Mouse (Mus musculus) CH12.LX (cell line): ENCODE data around the gene Ulk4. TPM values are rescaled to one million over a fixed set of nuclear protein-coding genes. Genes with fewer than 3 reads are reported as not detected.

Experiments
- DNase-seq: peaks from one replicate; pipeline ENCODE4 v3.0.0-alpha.2; 2013; ENCODE audit errors: extremely low read depth
- H3K27ac ChIP-seq: 2 replicates; pipeline ENCODE4 v1.5.1; 2012; ENCODE audit warnings: low read depth, mild to moderate bottlenecking, control low read depth, moderate library complexity; ENCODE audit not compliant: insufficient read depth
- H3K27me3 ChIP-seq: replicated peaks from 2 replicates; pipeline ENCODE3; 2012; ENCODE audit warnings: inconsistent platforms
- H3K36me3 ChIP-seq, 2 experiments: replicated peaks in 1 of 2; 2 replicates each; pipeline versions ENCODE3 to v1.6.1; 2012; ENCODE audit warnings: inconsistent platforms in 1 of 2, low read length in 1 of 2, mild to moderate bottlenecking in 1 of 2, mixed read lengths in 1 of 2, moderate library complexity in 1 of 2; ENCODE audit not compliant: control insufficient read depth in 1 of 2, insufficient read depth in 1 of 2
- H3K4me1 ChIP-seq, 2 experiments: 2 replicates each; pipeline ENCODE4 v1.6.1; 2012; ENCODE audit warnings: inconsistent platforms in 1 of 2, moderate library complexity in 1 of 2; ENCODE audit not compliant: insufficient read depth in 2 of 2, control insufficient read depth in 1 of 2
- H3K4me2 ChIP-seq: 2 replicates; pipeline ENCODE4 v1.6.1; 2012; ENCODE audit warnings: low read depth, mild to moderate bottlenecking, control low read depth; ENCODE audit not compliant: poor library complexity, insufficient read depth, severe bottlenecking
- H3K4me3 ChIP-seq, 3 experiments: fragments of 150-350 bp in 1 of 3; sonication (generic) in 1 of 3; replicated peaks in 1 of 3; 2 replicates each; pipeline versions ENCODE3 to v1.5.1; 2011 to 2012; ENCODE audit warnings: low read depth in 2 of 3, low read length in 2 of 3, mild to moderate bottlenecking in 2 of 3, moderate library complexity in 2 of 3, control low read depth in 1 of 3, improper control_type of control experiment in 1 of 3, inconsistent platforms in 1 of 3, mixed read lengths in 1 of 3; ENCODE audit not compliant: poor library complexity in 1 of 3
- H3K79me2 ChIP-seq: replicated peaks from 2 replicates; pipeline ENCODE4 v1.6.1; 2012; ENCODE audit warnings: mild to moderate bottlenecking, moderate library complexity; ENCODE audit not compliant: control insufficient read depth, poor library complexity, insufficient read depth, severe bottlenecking; ENCODE audit errors: extremely low read depth
- H3K9ac ChIP-seq: 2 replicates; pipeline ENCODE4 v1.6.1; 2012; ENCODE audit warnings: low read depth, mild to moderate bottlenecking, control low read depth, moderate library complexity; ENCODE audit not compliant: insufficient read depth
- H3K9me3 ChIP-seq: replicated peaks from 2 replicates; pipeline ENCODE3; 2012; ENCODE audit warnings: low read length, inconsistent platforms, mixed read lengths
- CHD2 ChIP-seq: IDR thresholded peaks from 2 replicates; pipeline ENCODE4 v1.6.1; 2011; ENCODE audit warnings: low read length, improper control_type of control experiment
- CTCF ChIP-seq, 2 experiments: IDR thresholded peaks in 1 of 2; conservative IDR thresholded peaks in 1 of 2; 2 replicates each; pipeline ENCODE4 v1.5.1; 2011 to 2012; ENCODE audit warnings: low read depth in 2 of 2, low read length in 2 of 2, improper control_type of control experiment in 1 of 2, inconsistent platforms in 1 of 2, mild to moderate bottlenecking in 1 of 2, moderate library complexity in 1 of 2
- E2F4 ChIP-seq: IDR thresholded peaks from 2 replicates; pipeline ENCODE4 v1.6.1; 2011; ENCODE audit warnings: low read depth, low read length, improper control_type of control experiment; ENCODE audit not compliant: insufficient replicate concordance
- ELF1 ChIP-seq: IDR thresholded peaks from 2 replicates; pipeline ENCODE4 v1.6.1; 2014; ENCODE audit warnings: low read depth, mild to moderate bottlenecking, inconsistent platforms, low read length, improper control_type of control experiment
- EP300 ChIP-seq: IDR thresholded peaks from 2 replicates; pipeline ENCODE4 v1.6.1; 2011; ENCODE audit warnings: low read length, improper control_type of control experiment
- ETS1 ChIP-seq: conservative IDR thresholded peaks from 2 replicates; pipeline ENCODE4 v1.6.1; 2012; ENCODE audit warnings: low read depth, mild to moderate bottlenecking, inconsistent platforms, low read length, improper control_type of control experiment, moderate library complexity
- GABPA ChIP-seq: IDR thresholded peaks from 2 replicates; pipeline ENCODE4 v1.6.1; 2012; ENCODE audit warnings: low read depth, low read length, improper control_type of control experiment, inconsistent platforms; ENCODE audit not compliant: insufficient replicate concordance
- HCFC1 ChIP-seq: IDR thresholded peaks from 2 replicates; pipeline ENCODE4 v1.6.1; 2012; ENCODE audit warnings: low read depth, mild to moderate bottlenecking, inconsistent platforms, low read length, improper control_type of control experiment
- IRF4 ChIP-seq: IDR thresholded peaks from 2 replicates; pipeline ENCODE4 v1.6.1; 2014; ENCODE audit warnings: low read depth, mild to moderate bottlenecking, inconsistent platforms, low read length, improper control_type of control experiment
- JUND ChIP-seq: conservative IDR thresholded peaks from 2 replicates; pipeline ENCODE4 v1.6.1; 2011; ENCODE audit warnings: low read depth, low read length, improper control_type of control experiment
- KAT2A ChIP-seq: IDR thresholded peaks from 2 replicates; pipeline ENCODE4 v1.6.1; 2012; ENCODE audit warnings: low read length, improper control_type of control experiment, inconsistent platforms; ENCODE audit not compliant: insufficient replicate concordance
- MAX ChIP-seq: IDR thresholded peaks from 2 replicates; pipeline ENCODE4 v1.6.1; 2011; ENCODE audit warnings: low read length, improper control_type of control experiment
- MAZ ChIP-seq: IDR thresholded peaks from 2 replicates; pipeline ENCODE4 v1.6.1; 2012; ENCODE audit warnings: low read depth, mild to moderate bottlenecking, inconsistent platforms, low read length, improper control_type of control experiment, moderate library complexity
- MEF2A ChIP-seq: IDR thresholded peaks from 2 replicates; pipeline ENCODE4 v1.6.1; 2014; ENCODE audit warnings: low read depth, mild to moderate bottlenecking, inconsistent platforms, low read length, improper control_type of control experiment, borderline replicate concordance
- MXI1 ChIP-seq: IDR thresholded peaks from 2 replicates; pipeline ENCODE4 v1.6.1; 2011; ENCODE audit warnings: mild to moderate bottlenecking, low read depth, low read length, improper control_type of control experiment
- MYC ChIP-seq: IDR thresholded peaks from 2 replicates; pipeline ENCODE4 v1.6.1; 2011; ENCODE audit warnings: low read depth, mild to moderate bottlenecking, improper control_type of control experiment, low read length
- NELFE ChIP-seq: IDR thresholded peaks from 2 replicates; pipeline ENCODE4 v1.6.1; 2011; ENCODE audit warnings: low read depth, low read length, improper control_type of control experiment
- NRF1 ChIP-seq: IDR thresholded peaks from 2 replicates; pipeline ENCODE4 v1.6.1; 2014; ENCODE audit warnings: low read depth, mild to moderate bottlenecking, inconsistent platforms, low read length, improper control_type of control experiment, moderate library complexity
- PAX5 ChIP-seq: IDR thresholded peaks from 2 replicates; pipeline ENCODE4 v1.6.1; 2012; ENCODE audit warnings: low read length, inconsistent platforms, mixed read lengths
- POLR2A ChIP-seq: IDR thresholded peaks from 2 replicates; pipeline ENCODE4 v1.6.1; 2011; ENCODE audit warnings: low read depth, mild to moderate bottlenecking, improper control_type of control experiment, low read length
- RAD21 ChIP-seq: IDR thresholded peaks from 2 replicates; pipeline ENCODE4 v1.6.1; 2011; ENCODE audit warnings: low read depth, mild to moderate bottlenecking, low read length, improper control_type of control experiment, moderate library complexity
- RCOR1 ChIP-seq: conservative IDR thresholded peaks from 2 replicates; pipeline ENCODE4 v1.6.1; 2012; ENCODE audit warnings: low read depth, mild to moderate bottlenecking, inconsistent platforms, low read length, improper control_type of control experiment
- SIN3A ChIP-seq: IDR thresholded peaks from 2 replicates; pipeline ENCODE4 v1.6.1; 2012; ENCODE audit warnings: low read length, improper control_type of control experiment, inconsistent platforms
- SMC3 ChIP-seq: IDR thresholded peaks from 2 replicates; pipeline ENCODE4 v1.6.1; 2011; ENCODE audit warnings: low read depth, low read length, improper control_type of control experiment
- TBP ChIP-seq: conservative IDR thresholded peaks from 2 replicates; pipeline ENCODE4 v1.6.1; 2011; ENCODE audit warnings: low read depth, low read length, improper control_type of control experiment
- UBTF ChIP-seq: IDR thresholded peaks from 2 replicates; pipeline ENCODE4 v1.6.1; 2012; ENCODE audit warnings: low read depth, mild to moderate bottlenecking, inconsistent platforms, low read length, improper control_type of control experiment, moderate library complexity
- ZKSCAN1 ChIP-seq: IDR thresholded peaks from 2 replicates; pipeline ENCODE4 v1.6.1; 2012; ENCODE audit warnings: low read depth, inconsistent platforms, low read length, improper control_type of control experiment, borderline replicate concordance
- ZMIZ1 ChIP-seq: IDR thresholded peaks from 2 replicates; pipeline ENCODE4 v1.6.1; 2012; ENCODE audit warnings: low read depth, mild to moderate bottlenecking, inconsistent platforms, low read length, improper control_type of control experiment
- ZNF384 ChIP-seq: IDR thresholded peaks from 2 replicates; pipeline ENCODE4 v1.6.1; 2012; ENCODE audit warnings: low read depth, low read length, improper control_type of control experiment, inconsistent platforms
- dilution Hi-C: fragments of 300-500 bp; cut with MboI; formaldehyde crosslinking; loops from 2 replicates; pipeline ENCODE4 v1.14.3; 2020; ENCODE audit warnings: low sequenced_read_pairs; ENCODE audit not compliant: extremely low pct_unique_long_range_greater_than_20kb, extremely low pct_ligation_motif_present
- in situ Hi-C: fragments of 300-500 bp; cut with MboI; formaldehyde crosslinking; loops from 3 replicates; pipeline ENCODE4 v1.14.3; 2019; ENCODE audit warnings: low sequenced_read_pairs, low pct_ligation_motif_present, low pct_unique_long_range_greater_than_20kb, mixed read lengths
- polyA plus RNA-seq: library from polyadenylated mRNA; unstranded; fragments of >175 nt; gene quantifications from 2 replicates; pipeline ENCODE4 v1.2.1, GENCODE M21; 2012; ENCODE audit warnings: low read depth; ENCODE audit not compliant: insufficient read length
- total RNA-seq, 2 experiments: library from RNA; depleted of rRNA; stranded (reverse); fragments of 300-350 nt in 1 of 2; fragments of >200 nt in 1 of 2; gene quantifications; 2 replicates each; pipeline ENCODE4 v1.2.3; 2012 to 2014

Gene Ulk4
- total and polyA plus RNA-seq, 3 experiments, result 1.6 to 25.8 (median 18.5) TPM

DNA sequence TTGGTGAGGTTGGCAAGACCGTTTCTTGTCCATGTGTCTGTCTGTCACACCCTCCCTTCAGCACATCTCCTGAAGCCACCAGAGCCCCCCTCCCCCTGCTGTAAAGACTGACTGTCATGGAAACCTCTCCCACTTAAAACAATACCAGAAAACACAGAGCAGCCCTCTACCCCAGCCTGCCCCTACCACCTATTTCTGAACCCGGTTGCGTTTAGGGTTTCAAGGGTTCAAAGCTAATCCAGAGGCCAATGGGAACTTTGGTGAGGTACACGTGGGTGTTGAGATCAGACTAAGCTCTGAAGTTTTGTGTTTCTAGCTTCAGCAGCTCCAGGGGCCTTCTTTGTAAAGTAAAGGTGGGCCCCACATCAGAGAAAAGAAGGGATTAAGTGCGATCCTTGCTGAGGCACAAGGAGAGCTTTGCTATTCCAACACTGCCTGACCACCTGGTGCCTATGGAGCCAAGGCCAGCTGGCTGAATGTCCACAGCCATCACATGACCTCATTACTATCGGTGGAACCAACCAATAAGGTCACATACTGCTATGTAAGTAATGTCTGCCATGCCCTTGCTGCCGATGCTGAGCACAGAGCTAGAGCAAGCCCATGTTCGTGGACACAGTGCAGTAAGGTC lies 204.8 kb downstream of the Ulk4 start:
- no peak overlapping the region for H3K9ac ChIP-seq
- H3K36me3 ChIP-seq, result peaks cover 0 to 52% of the 10 kb centered on the region in 2 experiments
- DNase-seq, result no peak
- H3K4me2 ChIP-seq, result no peak overlapping the region
- H3K27ac ChIP-seq, result no peak overlapping the region
- peaks cover 2 to 20% of the 10 kb centered on the region in 2 experiments; a peak in 3 of 4 replicates for H3K4me1 ChIP-seq
- no peak overlapping the region for H3K4me3 ChIP-seq
- no peaks in the 10 kb centered on the region for H3K9me3 ChIP-seq
- dilution Hi-C loops, result no loop called here
- TF ChIP-seq MXI1 (no peak), ZMIZ1 (no peak), ELF1 (no peak), KAT2A (no peak), NRF1 (no peak), ZNF384 (no peak), TBP (no peak), HCFC1 (no peak), CTCF (conservative IDR thresholded peaks at IDR 0.05 in 1 of 2, IDR thresholded peaks at IDR 0.05 in 1 of 2; ENCODE audit: low read depth in 2 of 2, low read length in 2 of 2) (no peak), RAD21 (no peak), MAZ (no peak), JUND (no peak), UBTF (no peak), POLR2A (no peak), SMC3 (no peak), EP300 (no peak), E2F4 (no peak), ZKSCAN1 (no peak), GABPA (no peak), CHD2 (no peak)
- in situ Hi-C loops, result no loop called here
- H3K79me2 ChIP-seq, result no peaks in the 10 kb centered on the region
- H3K27me3 ChIP-seq, result no peaks in the 10 kb centered on the region

DNA sequence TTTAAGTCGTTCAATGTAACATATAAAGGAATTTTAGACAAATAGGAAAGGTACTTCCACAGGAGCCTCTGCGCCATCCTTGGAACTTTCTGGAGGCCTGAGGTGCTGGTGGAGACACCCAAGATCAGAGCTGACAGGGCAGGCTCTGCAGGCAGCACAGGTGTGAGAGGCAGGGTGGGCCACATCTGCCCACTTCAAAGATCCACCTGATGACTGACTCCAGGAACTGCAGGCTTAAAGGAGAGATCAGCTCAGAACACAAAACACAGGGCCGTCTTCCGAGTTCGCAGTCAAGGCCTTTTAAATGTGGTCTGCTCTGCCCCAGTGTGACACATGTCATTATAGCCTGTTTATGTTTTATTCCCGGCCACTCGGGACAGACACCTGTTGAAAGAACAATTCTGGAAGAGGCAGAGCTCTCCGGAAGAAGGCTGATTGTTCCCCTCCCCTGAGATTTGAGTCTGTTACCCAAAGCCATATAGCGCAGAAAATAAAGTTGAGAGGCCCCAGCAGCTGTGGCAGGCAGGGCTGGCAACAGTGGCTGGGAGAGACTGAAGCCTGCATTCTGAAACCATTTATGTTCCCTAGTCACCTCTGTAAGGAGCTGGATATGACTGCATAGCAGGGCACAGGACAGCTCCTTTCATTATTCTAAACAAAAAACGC lies 205.4 kb downstream of the Ulk4 start:
- peaks cover 2 to 14% of the 10 kb centered on the region in 2 experiments; a peak in 3 of 4 replicates for H3K4me1 ChIP-seq
- no peaks in the 10 kb centered on the region for H3K27me3 ChIP-seq
- H3K4me2 ChIP-seq, result no peak overlapping the region
- H3K36me3 ChIP-seq, result peaks cover 0 to 57% of the 10 kb centered on the region in 2 experiments
- H3K9me3 ChIP-seq, result no peaks in the 10 kb centered on the region
- no peak overlapping the region for H3K27ac ChIP-seq
- TF ChIP-seq TBP, result no peak
- TF ChIP-seq GABPA, result no peak
- TF ChIP-seq IRF4, result no peak
- no peak for TF ChIP-seq ZMIZ1
- no peak for TF ChIP-seq MYC
- TF ChIP-seq CTCF (conservative IDR thresholded peaks at IDR 0.05 in 1 of 2, IDR thresholded peaks at IDR 0.05 in 1 of 2; ENCODE audit: low read depth in 2 of 2, low read length in 2 of 2), result no peak
- TF ChIP-seq SIN3A, result no peak
- no peak for TF ChIP-seq NELFE
- no peak for TF ChIP-seq UBTF
- TF ChIP-seq SMC3, result no peak
- no peak for TF ChIP-seq MAX
- TF ChIP-seq POLR2A, result no peak
- TF ChIP-seq MXI1, result no peak
- TF ChIP-seq PAX5, result no peak
- TF ChIP-seq EP300, result no peak
- no peak for TF ChIP-seq ETS1
- TF ChIP-seq MEF2A, result no peak
- TF ChIP-seq RCOR1, result no peak
- TF ChIP-seq ELF1, result no peak
- no peaks in the 10 kb centered on the region for H3K79me2 ChIP-seq
- H3K9ac ChIP-seq, result no peak overlapping the region
- H3K4me3 ChIP-seq, result no peak overlapping the region
- no peak for DNase-seq
- in situ Hi-C loops (no loop called here), dilution Hi-C loops (no loop called here)
